Mouse (Mus musculus) small intestine, adult 2 months (tissue): ENCODE results near the gene Slc24a1.

Experiments
- CTCF ChIP-seq: fragments of 200-500 bp; IDR thresholded peaks from 2 replicates; pipeline ENCODE4 v1.5.1; 2012; ENCODE audit warnings: low read depth, mild to moderate bottlenecking, control low read depth, inconsistent platforms, low read length, moderate library complexity, mixed read lengths; ENCODE audit not compliant: insufficient replicate concordance, insufficient read length; ENCODE audit errors: extremely low read depth
- POLR2A ChIP-seq: fragments of 200-500 bp; IDR thresholded peaks from 2 replicates; pipeline ENCODE4 v1.6.1; 2012; ENCODE audit warnings: low read depth, mild to moderate bottlenecking, control low read depth, inconsistent platforms, low read length, moderate library complexity

DNA sequence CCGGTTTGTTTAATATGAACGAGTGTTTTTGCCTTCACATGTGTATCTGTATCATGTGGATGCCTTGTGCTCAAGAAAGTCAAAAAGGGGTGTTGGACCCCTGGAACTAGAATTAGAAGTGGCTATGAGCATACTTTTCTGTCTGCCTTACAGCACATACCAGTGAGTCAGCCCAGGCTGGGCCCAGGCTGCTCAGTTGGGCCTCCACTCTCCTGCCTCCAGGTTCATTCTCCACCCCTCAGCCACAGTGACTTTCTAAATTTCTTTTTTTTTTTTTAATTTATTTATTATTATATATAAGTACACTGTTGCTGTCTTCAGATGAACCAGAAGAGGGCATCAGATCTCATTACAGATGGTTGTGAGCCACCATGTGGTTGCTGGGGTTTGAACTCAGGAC is 11.6 kb downstream of the Slc24a1 start:
- TF ChIP-seq POLR2A (no peak), CTCF (no peak)
